Mouse (Mus musculus) ES-E14 (cell line): ENCODE results near the gene Ttc39d.

Experiments used
- CHD2 ChIP-seq: IDR thresholded peaks from 2 replicates; pipeline ENCODE4 v1.6.1; 2014; ENCODE audit warnings: mild to moderate bottlenecking, low read depth, low read length, inconsistent platforms
- ZC3H11A ChIP-seq: IDR thresholded peaks from 2 replicates; pipeline ENCODE4 v1.6.1; 2012; ENCODE audit warnings: low read depth, mild to moderate bottlenecking, inconsistent platforms, low read length, borderline replicate concordance

DNA sequence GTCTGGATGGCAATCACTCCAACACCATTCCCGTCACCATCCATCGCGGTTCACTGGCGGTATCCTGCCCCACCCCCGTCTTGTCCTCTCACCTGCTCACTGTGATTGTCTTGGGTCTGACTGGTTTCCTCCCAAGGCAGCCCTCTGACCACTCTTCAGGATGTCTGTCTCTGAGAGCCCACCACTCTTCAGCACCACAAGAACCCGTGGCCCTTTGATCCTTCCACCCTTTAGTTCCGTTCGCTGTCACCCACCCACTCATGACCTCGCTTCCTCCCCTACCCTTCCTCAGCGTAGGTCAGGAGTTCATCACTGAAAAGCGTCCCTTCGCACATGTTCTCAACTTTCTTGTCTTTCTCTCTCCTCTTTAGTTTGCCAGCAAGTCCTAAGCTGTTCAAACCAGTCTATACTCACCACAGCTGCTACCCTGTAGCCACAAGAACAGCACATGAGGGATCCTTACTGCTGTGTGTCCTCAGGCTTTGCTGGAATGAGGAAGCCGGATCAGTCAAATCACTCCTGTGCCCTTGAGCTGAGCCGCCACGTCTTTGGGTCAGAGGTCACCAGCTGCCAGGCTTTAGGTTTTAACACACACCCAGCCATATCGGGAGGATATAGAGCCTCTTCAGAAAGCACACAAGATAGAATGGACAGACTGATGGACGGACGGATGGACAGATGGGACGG is 32.4 kb upstream of the Ttc39d start:
- no peak for TF ChIP-seq ZC3H11A
- TF ChIP-seq CHD2 = no peak
